30 mouse cellular contexts compared by ENCODE assay signal in the genomic region with DNA sequence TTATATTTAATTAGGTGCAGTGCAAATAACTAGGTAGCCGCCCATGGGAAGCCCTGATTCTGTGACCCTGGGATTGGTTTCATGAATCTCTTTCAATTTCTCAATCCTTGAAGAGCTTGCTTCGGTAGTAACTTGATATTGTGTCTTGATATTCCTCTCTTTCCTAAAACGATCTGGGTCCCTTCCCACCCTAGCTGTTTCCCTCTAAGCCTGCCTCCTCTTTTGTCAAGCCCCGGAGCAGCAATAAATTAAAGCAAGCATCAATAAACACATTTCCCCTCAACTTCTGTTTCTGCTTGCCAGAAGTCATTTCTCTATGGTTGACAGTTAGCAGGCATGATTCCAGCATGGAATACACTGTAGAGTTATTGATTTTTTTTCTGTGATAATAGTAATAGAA.
DNase-seq lines count a peak whose midpoint lies in the region; ATAC-seq and TF ChIP-seq lines count a peak whose summit lies in the region.
"Had no signal": no experiment of that assay in that cellular context is flagged by ENCODE, and none has a peak within 500 bp of the region (broad histone marks: within the 10 kb centered on the region; RNA-seq: fewer than 3 reads in every experiment).

No protein-coding gene starts in this region.

- H3K4me3 ChIP-seq in forebrain, embryonic 14.5 days (ENCODE audit: low read depth, low read length), result no peak overlapping the region
- no peak overlapping the region for H3K4me3 ChIP-seq in forebrain, embryonic 16.5 days (replicated peaks; ENCODE audit: low read length)
- no peak overlapping the region for H3K4me3 ChIP-seq in kidney, postnatal 0 days (replicated peaks; ENCODE audit: low read depth, low read length)
- no peak overlapping the region for H3K4me3 ChIP-seq in midbrain, postnatal 0 days (ENCODE audit: low read depth, low read length)
- no peak overlapping the region for H3K4me3 ChIP-seq in midbrain, embryonic 10.5 days
- H3K4me3 ChIP-seq in limb, embryonic 14.5 days (replicated peaks; ENCODE audit: low read length), result no peak overlapping the region
- H3K4me3 ChIP-seq: embryonic facial prominence, embryonic 12.5 days; forebrain, embryonic 10.5 days; hindbrain, embryonic 13.5 days; midbrain, embryonic 12.5 days; neural tube, embryonic 15.5 days had no signal

- no peak overlapping the region for H3K27ac ChIP-seq in forebrain, embryonic 14.5 days (ENCODE audit: low read depth, low read length)
- no peak overlapping the region for H3K27ac ChIP-seq in forebrain, embryonic 16.5 days (ENCODE audit: low read length)
- no peak overlapping the region for H3K27ac ChIP-seq in kidney, postnatal 0 days
- H3K27ac ChIP-seq in midbrain, postnatal 0 days (ENCODE audit: low read depth, low read length), result no peak overlapping the region
- no peak overlapping the region for H3K27ac ChIP-seq in midbrain, embryonic 10.5 days (replicated peaks)
- no peak overlapping the region for H3K27ac ChIP-seq in limb, embryonic 14.5 days (replicated peaks; ENCODE audit: low read depth, low read length)
- H3K27ac ChIP-seq: embryonic facial prominence, embryonic 12.5 days; forebrain, embryonic 10.5 days; hindbrain, embryonic 13.5 days; liver, embryonic 14.5 days; midbrain, embryonic 12.5 days; neural tube, embryonic 15.5 days had no signal

- peak; percentile 31 for DNase-seq in forebrain, embryonic 14.5 days (ENCODE audit: low spot score)
- DNase-seq in kidney, postnatal 0 days (ENCODE audit: low spot score), result peak; percentile 65
- DNase-seq in kidney, adult 11 months, result no peak
- peak; percentile 38 for DNase-seq in midbrain, postnatal 0 days (ENCODE audit: low spot score)
- DNase-seq in midbrain, embryonic 10.5 days (ENCODE audit: low spot score), result no peak
- peak; percentile 30 for DNase-seq in limb, embryonic 14.5 days (ENCODE audit: low spot score)
- no peak for DNase-seq in gastrocnemius, postnatal 4 days (ENCODE audit: low spot score in 2 of 2)
- DNase-seq: adrenal gland, postnatal 14 days; cerebellum, adult 18-20 months; gastrocnemius, postnatal 25 days; heart, adult 18-20 months; heart, postnatal 4 days; kidney, adult 2 months; kidney, postnatal 25 days; liver; lung, adult 2 months; lung, postnatal 14 days; right cerebral cortex, adult 18-20 months; spleen, adult 18-20 months; thymus, postnatal 4 days had no signal

- no peak for ATAC-seq in forebrain, embryonic 14.5 days
- no peak; the same call in 1 of the 2 replicates for ATAC-seq in forebrain, embryonic 16.5 days
- ATAC-seq in kidney, postnatal 0 days (replicated peaks; ENCODE audit: low FRiP score, low read depth), result no peak
- ATAC-seq in midbrain, postnatal 0 days (ENCODE audit: low FRiP score), result no peak
- ATAC-seq in limb, embryonic 14.5 days (ENCODE audit: low FRiP score, low read depth), result no peak
- ATAC-seq: CD4-positive, CD25-positive, alpha-beta regulatory T cell, adult 4 months; inflammation-experienced regulatory T-cells, adult 6 months had no signal

- no peak for TF ChIP-seq CTCF in kidney, postnatal 0 days (IDR thresholded peaks at IDR 0.05; ENCODE audit: low read depth)
- TF ChIP-seq CTCF in midbrain, postnatal 0 days (IDR thresholded peaks at IDR 0.05), result no peak

- no peak overlapping the region for H3K9ac ChIP-seq in forebrain, embryonic 14.5 days (ENCODE audit: low read length)
- no peak overlapping the region for H3K9ac ChIP-seq in forebrain, embryonic 16.5 days (replicated peaks; ENCODE audit: low read depth, low read length)
- no peak overlapping the region for H3K9ac ChIP-seq in kidney, postnatal 0 days (ENCODE audit: low read depth, low read length)
- no peak overlapping the region for H3K9ac ChIP-seq in midbrain, postnatal 0 days (replicated peaks; ENCODE audit: low read length, poor library complexity, severe bottlenecking)
- H3K9ac ChIP-seq in limb, embryonic 14.5 days (ENCODE audit: low read depth, low read length, severe bottlenecking), result no peak overlapping the region
- H3K9ac ChIP-seq: embryonic facial prominence, embryonic 12.5 days; hindbrain, embryonic 13.5 days; liver, embryonic 14.5 days; midbrain, embryonic 12.5 days; neural tube, embryonic 15.5 days had no signal

- no peaks in the 10 kb centered on the region for H3K4me1 ChIP-seq in forebrain, embryonic 14.5 days (ENCODE audit: control insufficient read depth, insufficient read depth, low read length)
- peaks cover 3% of the 10 kb centered on the region; the same call in 1 of the 2 replicates for H3K4me1 ChIP-seq in forebrain, embryonic 16.5 days (replicated peaks; ENCODE audit: control insufficient read depth, insufficient read depth, low read length)
- no peaks in the 10 kb centered on the region for H3K4me1 ChIP-seq in kidney, postnatal 0 days (replicated peaks; ENCODE audit: insufficient read depth, low read length)
- H3K4me1 ChIP-seq in midbrain, postnatal 0 days (ENCODE audit: insufficient read depth, low read length), result no peaks in the 10 kb centered on the region
- H3K4me1 ChIP-seq in midbrain, embryonic 10.5 days, result no peaks in the 10 kb centered on the region
- H3K4me1 ChIP-seq in limb, embryonic 14.5 days (ENCODE audit: control insufficient read depth, insufficient read depth, low read length), result 0 out of 2 replicates have a peak, but pooled peaks cover 4% of the 10 kb centered on the region
- H3K4me1 ChIP-seq: embryonic facial prominence, embryonic 12.5 days; forebrain, embryonic 10.5 days; midbrain, embryonic 12.5 days had no signal

- 45% methylated on average over 4 of the region's 4 CpGs for WGBS in forebrain, embryonic 14.5 days
- WGBS in forebrain, embryonic 16.5 days, result 39% methylated on average over 4 of the region's 4 CpGs
- WGBS in kidney, postnatal 0 days, result 14% methylated on average over 4 of the region's 4 CpGs
- 64% methylated on average over 4 of the region's 4 CpGs for WGBS in midbrain, postnatal 0 days
- WGBS in midbrain, embryonic 10.5 days, result 76% methylated on average over 4 of the region's 4 CpGs
- WGBS in limb, embryonic 14.5 days, result 22% methylated on average over 4 of the region's 4 CpGs

- TF ChIP-seq POLR2A in limb, embryonic 14.5 days (IDR thresholded peaks at IDR 0.05; ENCODE audit: borderline replicate concordance, extremely low read depth, insufficient read depth, insufficient read length), result no peak

- H3K27me3 ChIP-seq in forebrain, embryonic 14.5 days (replicated peaks; ENCODE audit: control insufficient read depth, insufficient read depth, low read length), result no peaks in the 10 kb centered on the region
- H3K27me3 ChIP-seq in forebrain, embryonic 16.5 days (replicated peaks; ENCODE audit: control insufficient read depth, insufficient read depth, low read length), result no peaks in the 10 kb centered on the region
- no peaks in the 10 kb centered on the region for H3K27me3 ChIP-seq in kidney, postnatal 0 days (ENCODE audit: insufficient read depth, low read length)
- no peaks in the 10 kb centered on the region for H3K27me3 ChIP-seq in midbrain, postnatal 0 days (ENCODE audit: insufficient read depth, low read length)
- H3K27me3 ChIP-seq in midbrain, embryonic 10.5 days (ENCODE audit: low read depth, poor library complexity, severe bottlenecking), result no peaks in the 10 kb centered on the region
- H3K27me3 ChIP-seq in limb, embryonic 14.5 days (ENCODE audit: control insufficient read depth, insufficient read depth, low read length), result no peaks in the 10 kb centered on the region
- H3K27me3 ChIP-seq: embryonic facial prominence, embryonic 12.5 days; hindbrain, embryonic 13.5 days; midbrain, embryonic 12.5 days; neural tube, embryonic 15.5 days had no signal

- H3K9me3 ChIP-seq in forebrain, embryonic 14.5 days (replicated peaks; ENCODE audit: control insufficient read depth, low read length), result no peaks in the 10 kb centered on the region
- H3K9me3 ChIP-seq in forebrain, embryonic 16.5 days (ENCODE audit: control insufficient read depth, low read length), result no peaks in the 10 kb centered on the region
- H3K9me3 ChIP-seq in kidney, postnatal 0 days (replicated peaks; ENCODE audit: low read length), result no peaks in the 10 kb centered on the region
- no peaks in the 10 kb centered on the region for H3K9me3 ChIP-seq in midbrain, postnatal 0 days (ENCODE audit: low read length)
- H3K9me3 ChIP-seq in midbrain, embryonic 10.5 days (replicated peaks), result no peaks in the 10 kb centered on the region
- no peaks in the 10 kb centered on the region for H3K9me3 ChIP-seq in limb, embryonic 14.5 days (ENCODE audit: control insufficient read depth, low read length)
- H3K9me3 ChIP-seq: embryonic facial prominence, embryonic 12.5 days; forebrain, embryonic 10.5 days; hindbrain, embryonic 13.5 days; midbrain, embryonic 12.5 days; neural tube, embryonic 15.5 days had no signal

- H3K4me2 ChIP-seq in forebrain, embryonic 14.5 days (ENCODE audit: low read length), result no peak overlapping the region
- no peak overlapping the region for H3K4me2 ChIP-seq in forebrain, embryonic 16.5 days (ENCODE audit: low read length)
- H3K4me2 ChIP-seq in kidney, postnatal 0 days (ENCODE audit: low read length), result peak overlapping the region; percentile 2; the same call in 1 of the 2 replicates
- H3K4me2 ChIP-seq in midbrain, postnatal 0 days (ENCODE audit: low read depth, low read length, poor library complexity, severe bottlenecking), result no peak overlapping the region
- H3K4me2 ChIP-seq in limb, embryonic 14.5 days (replicated peaks; ENCODE audit: low read depth, low read length, severe bottlenecking), result no peak overlapping the region
- H3K4me2 ChIP-seq: embryonic facial prominence, embryonic 12.5 days; heart, embryonic 11.5 days; hindbrain, embryonic 13.5 days; midbrain, embryonic 12.5 days; neural tube, embryonic 15.5 days had no signal

- H3K36me3 ChIP-seq in forebrain, embryonic 14.5 days (ENCODE audit: control insufficient read depth, insufficient read depth, low read length), result no peaks in the 10 kb centered on the region
- no peaks in the 10 kb centered on the region for H3K36me3 ChIP-seq in forebrain, embryonic 16.5 days (ENCODE audit: control insufficient read depth, insufficient read depth)
- no peaks in the 10 kb centered on the region for H3K36me3 ChIP-seq in kidney, postnatal 0 days (ENCODE audit: insufficient read depth, low read length)
- no peaks in the 10 kb centered on the region for H3K36me3 ChIP-seq in midbrain, postnatal 0 days (ENCODE audit: insufficient read depth, low read length)
- H3K36me3 ChIP-seq in midbrain, embryonic 10.5 days, result no peaks in the 10 kb centered on the region
- no peaks in the 10 kb centered on the region for H3K36me3 ChIP-seq in limb, embryonic 14.5 days (ENCODE audit: control insufficient read depth, insufficient read depth, low read length)
- H3K36me3 ChIP-seq: embryonic facial prominence, embryonic 12.5 days; forebrain, embryonic 10.5 days; hindbrain, embryonic 13.5 days; midbrain, embryonic 12.5 days; neural tube, embryonic 15.5 days had no signal

Comparison
In these comparisons a context has a peak if more than half of its experiments do, and no peak if none do; other contexts are left out.
1. DNase-seq: peak in forebrain, embryonic 14.5 days (single experiment), kidney, postnatal 0 days (single experiment), midbrain, postnatal 0 days (single experiment) and limb, embryonic 14.5 days (single experiment); none in kidney, adult 11 months (single experiment), midbrain, embryonic 10.5 days (single experiment) and gastrocnemius, postnatal 4 days (0 of 2).